Mouse (Mus musculus): ENCODE measurements around the gene Fam180a. TPM values are rescaled to one million over a fixed set of nuclear protein-coding genes. Genes with fewer than 3 reads are reported as not detected.
A peak's percentile ranks its signal among the peaks of the same experiment; 100 is the strongest.

Gene Fam180a
- total RNA-seq, 2 experiments from 2014 or later = 0.38 to 0.44 TPM

GRCm38 (mm10) chr6:35303355-35303900 is 22.5 kb downstream of the Fam180a start:
- TF ChIP-seq CTCF (conservative IDR thresholded peaks at IDR 0.05) = no peak
- no peak for DNase-seq (ENCODE audit: low spot score in 2 of 2)
- no peak overlapping the region for H3K4me3 ChIP-seq
- H3K27ac ChIP-seq = no peak overlapping the region

DNA sequence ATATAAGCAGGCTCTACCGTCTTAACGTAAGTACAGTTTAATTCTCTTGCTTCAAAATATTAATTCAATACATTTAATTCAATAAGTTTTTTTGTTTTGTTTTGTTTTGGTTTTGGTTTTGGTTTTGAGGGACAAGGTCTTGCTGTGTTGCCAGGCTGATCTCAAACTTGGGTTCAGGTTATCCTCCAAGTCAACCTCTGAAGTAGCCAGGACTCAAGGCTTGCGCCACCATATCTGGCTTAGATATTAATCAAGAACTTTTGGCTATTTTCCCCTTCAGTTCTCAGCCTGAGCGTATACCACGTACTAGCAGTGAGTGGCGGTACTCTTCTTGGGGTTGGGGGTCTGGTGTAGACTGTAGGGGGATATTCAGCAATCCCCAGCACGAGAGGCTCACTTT is 23.4 kb downstream of the Fam180a start:
- DNase-seq (ENCODE audit: low spot score in 2 of 2) = no peak
- H3K4me3 ChIP-seq = no peak overlapping the region
- no peak for TF ChIP-seq CTCF (conservative IDR thresholded peaks at IDR 0.05)
- H3K27ac ChIP-seq = no peak overlapping the region

DNA sequence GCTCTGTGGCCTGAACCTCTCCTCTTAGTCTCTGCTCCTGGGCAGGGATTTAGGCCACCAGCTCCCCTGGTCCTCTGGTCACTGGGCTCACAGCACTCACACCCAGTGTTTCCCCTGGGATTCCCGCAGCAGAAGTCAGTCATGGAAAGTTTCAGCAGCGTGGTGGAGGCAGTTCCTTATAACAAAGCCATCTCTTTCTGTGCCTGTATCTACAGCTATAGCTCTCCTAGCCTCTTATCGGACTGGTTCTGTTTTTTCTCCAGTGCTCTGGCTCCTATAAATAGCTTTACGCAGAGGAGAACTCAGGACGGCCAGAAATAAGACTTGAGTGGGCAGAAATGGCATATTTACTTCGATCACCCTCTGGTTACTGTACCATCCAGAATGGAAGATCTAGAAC is 27.6 kb downstream of the Fam180a start:
- Histone ChIP-seq H3K27ac (no peak overlapping the region), H3K4me3 (no peak overlapping the region)
- TF ChIP-seq CTCF (conservative IDR thresholded peaks at IDR 0.05) = no peak
- DNase-seq (ENCODE audit: low spot score in 2 of 2) = no peak

DNA sequence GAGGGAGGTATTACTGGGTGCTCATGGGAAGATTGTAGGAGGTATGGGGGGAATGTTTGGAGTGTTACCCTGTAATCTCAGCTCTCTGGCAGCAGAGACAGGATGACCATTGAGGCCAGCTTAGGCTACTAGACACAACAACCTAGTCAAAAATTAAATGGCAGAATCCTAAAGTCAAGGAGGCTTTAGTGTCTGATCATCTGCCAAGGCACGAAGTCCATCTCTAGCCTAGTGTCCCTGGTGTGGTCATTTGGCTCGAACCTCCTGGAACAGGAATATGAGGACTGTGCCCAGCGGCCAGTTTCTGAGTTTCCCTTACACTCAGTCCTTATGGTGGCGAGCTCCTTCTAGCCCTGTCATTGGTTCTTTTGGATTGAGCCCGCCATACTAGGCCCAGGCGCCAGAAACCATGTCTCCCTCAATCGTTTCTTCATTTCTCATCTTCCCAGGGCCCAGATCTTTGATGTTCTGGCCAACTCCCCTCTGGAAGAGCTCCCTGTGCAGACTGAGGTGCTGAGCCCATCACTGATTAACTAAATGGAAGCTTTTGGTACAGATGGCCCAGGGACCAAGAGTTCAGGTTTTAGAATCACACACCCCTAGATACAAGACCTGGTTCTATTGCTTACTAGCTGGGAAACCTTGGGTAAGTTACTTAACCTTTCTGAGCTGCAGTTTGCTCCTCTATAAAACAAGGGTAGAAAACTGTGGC is 28.3 kb downstream of the Fam180a start:
- no peak overlapping the region for H3K4me3 ChIP-seq
- DNase-seq (ENCODE audit: low spot score in 2 of 2) = no peak
- H3K27ac ChIP-seq = no peak overlapping the region
- TF ChIP-seq CTCF (conservative IDR thresholded peaks at IDR 0.05) = no peak

DNA sequence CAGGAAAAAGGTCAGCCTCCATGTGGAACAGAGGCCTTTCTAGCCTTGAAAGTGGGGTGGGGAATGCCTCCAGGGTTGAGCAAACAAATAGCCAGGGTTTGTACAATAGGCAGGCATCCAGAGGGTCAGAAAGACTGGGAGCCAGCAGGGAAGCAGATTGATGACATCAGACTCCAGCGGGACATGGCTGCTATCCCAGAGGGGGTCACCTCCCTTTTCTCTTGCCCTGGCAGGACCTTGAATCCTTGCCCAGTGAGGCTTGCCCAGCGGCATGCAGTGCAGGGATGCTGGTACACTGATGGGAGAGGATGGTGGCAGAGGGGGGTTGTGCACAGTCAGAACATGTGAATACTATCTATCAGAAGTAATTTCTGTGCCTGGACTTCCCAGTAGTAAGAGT is 28.9 kb downstream of the Fam180a start:
- no peak for TF ChIP-seq CTCF (conservative IDR thresholded peaks at IDR 0.05)
- H3K27ac ChIP-seq = no peak overlapping the region
- DNase-seq (ENCODE audit: low spot score in 2 of 2) = peak in 1 of 2 experiments; percentile 40
- H3K4me3 ChIP-seq = no peak overlapping the region

- no peak overlapping the region for H3K4me3 ChIP-seq
- no peak for DNase-seq (ENCODE audit: low spot score in 2 of 2)
- no peak overlapping the region for H3K27ac ChIP-seq
- no peak for TF ChIP-seq CTCF (conservative IDR thresholded peaks at IDR 0.05)
Observed at GRCm38 (mm10) chr6:35294964-35295363, 31.0 kb downstream of the Fam180a start.

GRCm38 (mm10) chr6:35289676-35290075 is 36.3 kb downstream of the Fam180a start:
- TF ChIP-seq CTCF (conservative IDR thresholded peaks at IDR 0.05) = peak; percentile 16; the same call in 1 of the 2 replicates

GRCm38 (mm10) chr6:35288920-35289319 is 37.0 kb downstream of the Fam180a start:
- H3K27ac ChIP-seq = peak overlapping the region; percentile 72
- DNase-seq (ENCODE audit: low spot score in 2 of 2) = no peak
- TF ChIP-seq CTCF (conservative IDR thresholded peaks at IDR 0.05) = no peak
- no peak overlapping the region for H3K4me3 ChIP-seq

More at GRCm38 (mm10) chr6:35289676-35290075, 36.3 kb downstream of the Fam180a start:
- H3K27ac ChIP-seq = no peak overlapping the region
- no peak overlapping the region for H3K4me3 ChIP-seq
- no peak for DNase-seq (ENCODE audit: low spot score in 2 of 2)

GRCm38 (mm10) chr6:35288114-35288761 is 37.7 kb downstream of the Fam180a start:
- TF ChIP-seq CTCF (conservative IDR thresholded peaks at IDR 0.05) = peak; percentile 54
- Histone ChIP-seq H3K27ac (peak overlapping the region; percentile 72), H3K4me3 (peak overlapping the region; percentile 26; the same call in 1 of the 2 replicates)
- DNase-seq (ENCODE audit: low spot score in 2 of 2) = peak; percentile 17 to 20

DNA sequence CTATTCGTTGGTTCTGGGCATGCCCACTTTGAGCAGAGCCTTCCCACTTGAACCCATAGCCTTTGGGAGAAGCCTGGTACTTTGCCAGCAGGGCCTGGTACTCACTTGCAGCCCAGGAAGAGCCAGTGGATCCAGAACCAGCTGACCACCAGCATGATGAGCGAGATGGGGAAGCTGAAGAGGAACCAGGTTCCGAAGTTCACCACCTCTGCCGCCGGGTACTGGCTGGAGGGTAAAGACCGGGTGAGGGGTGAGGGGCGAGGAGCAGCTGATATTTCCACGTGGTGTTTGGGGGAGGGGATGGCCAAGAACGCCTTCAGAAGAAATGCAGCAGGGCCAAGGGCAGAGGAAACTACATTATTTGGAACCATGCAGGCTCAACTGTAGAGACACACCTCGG is 46.6 kb downstream of the Fam180a start:
- Histone ChIP-seq H3K27ac (no peak overlapping the region), H3K4me3 (no peak overlapping the region)
- DNase-seq (ENCODE audit: low spot score in 2 of 2) = no peak
- TF ChIP-seq CTCF (conservative IDR thresholded peaks at IDR 0.05) = no peak

GRCm38 (mm10) chr6:35277903-35278587 is 47.9 kb downstream of the Fam180a start:
- Histone ChIP-seq H3K27ac (no peak overlapping the region), H3K4me3 (no peak overlapping the region)
- TF ChIP-seq CTCF (conservative IDR thresholded peaks at IDR 0.05) = no peak
- no peak for DNase-seq (ENCODE audit: low spot score in 2 of 2)

DNA sequence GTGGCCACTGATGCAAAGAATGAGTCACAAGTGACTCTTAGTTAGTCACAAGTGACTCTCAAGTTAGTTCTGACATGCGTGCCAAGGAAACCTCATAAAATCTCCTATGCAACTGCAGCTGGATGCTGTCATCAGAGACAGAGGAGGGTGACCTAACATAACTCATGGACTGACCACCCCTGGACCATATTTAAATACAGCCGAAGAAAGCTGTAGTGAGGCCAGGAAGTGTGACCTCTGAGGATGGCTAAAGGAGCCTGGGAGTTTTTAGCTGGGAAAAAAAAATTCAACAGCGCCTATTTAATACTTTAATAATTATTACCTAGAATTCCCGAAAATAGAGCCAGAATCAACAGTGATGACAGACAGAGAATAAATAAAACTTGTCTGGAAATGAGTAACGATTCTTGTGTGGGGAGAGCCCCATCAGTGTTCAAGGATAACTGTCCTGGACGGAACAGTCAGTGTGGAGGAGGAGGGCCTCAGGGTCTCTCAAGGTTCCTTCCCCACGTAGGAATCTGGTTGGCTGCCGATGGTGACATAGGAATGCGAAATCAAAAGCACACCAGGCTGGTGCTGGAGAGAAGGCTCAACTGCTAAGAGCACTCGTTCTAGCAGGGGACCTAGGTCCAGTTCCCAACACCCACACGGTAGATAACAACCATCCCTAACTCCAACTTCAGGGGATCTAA is 52.4 kb downstream of the Fam180a start:
- Histone ChIP-seq H3K27ac (no peak overlapping the region), H3K4me3 (no peak overlapping the region)
- no peak for TF ChIP-seq CTCF (conservative IDR thresholded peaks at IDR 0.05)
- DNase-seq (ENCODE audit: low spot score in 2 of 2) = no peak
